Mouse (Mus musculus) G1E-ER4 (cell line): ENCODE results near the gene Gadd45gip1. TPM values are rescaled to one million over a fixed set of nuclear protein-coding genes. Genes with fewer than 3 reads are reported as not detected.

Source experiments
- GATA1 ChIP-seq: IDR thresholded peaks from one replicate; pipeline ENCODE4 v1.8.0; 2012; ENCODE audit warnings: low read length, inconsistent platforms
- polyA plus RNA-seq: library from polyadenylated mRNA; stranded (reverse); fragments of >175 nt; gene quantifications from 2 replicates; pipeline ENCODE4 v1.2.3, GENCODE M21; 2012

Gadd45gip1 gene
- polyA plus RNA-seq, 1 experiment, result 112 TPM

DNA sequence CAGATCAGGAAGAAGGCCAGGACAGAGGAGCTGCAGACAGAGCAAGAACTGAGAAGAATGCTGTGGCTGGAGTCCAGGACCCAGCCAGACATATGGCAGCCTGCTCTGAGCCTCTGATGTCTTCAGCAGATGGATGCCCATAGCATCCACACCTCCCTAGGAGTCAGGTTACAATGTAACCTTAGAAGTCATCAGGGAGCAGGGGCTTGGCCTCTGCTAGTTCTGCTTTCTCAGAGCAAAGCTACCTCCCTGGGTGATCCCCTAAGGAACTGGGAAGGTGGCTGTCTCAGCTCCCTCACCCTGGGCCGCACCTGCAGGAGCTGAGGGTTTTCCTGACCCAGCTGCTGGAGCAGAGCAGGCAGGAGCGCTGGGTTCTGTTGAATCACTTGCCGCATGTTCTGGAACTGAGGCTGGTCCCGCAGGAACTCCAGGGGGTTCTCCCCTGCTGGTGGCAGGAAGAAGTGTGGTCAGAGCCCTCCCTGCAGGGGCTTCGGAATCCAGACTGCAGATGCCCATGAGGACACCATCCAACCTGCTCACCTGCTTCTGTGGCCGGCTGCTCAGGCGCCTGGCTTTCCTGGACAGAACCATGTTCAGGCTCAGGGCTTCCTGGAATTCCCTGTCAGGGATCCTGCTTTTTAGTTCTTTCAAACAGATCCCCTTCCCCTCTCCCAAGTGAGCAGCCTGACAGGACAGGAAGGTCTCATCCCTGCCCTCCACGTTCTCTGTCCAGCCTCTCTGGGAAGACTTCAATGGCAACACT lies 6.0 kb downstream of the Gadd45gip1 start:
- no peak for TF ChIP-seq GATA1

DNA sequence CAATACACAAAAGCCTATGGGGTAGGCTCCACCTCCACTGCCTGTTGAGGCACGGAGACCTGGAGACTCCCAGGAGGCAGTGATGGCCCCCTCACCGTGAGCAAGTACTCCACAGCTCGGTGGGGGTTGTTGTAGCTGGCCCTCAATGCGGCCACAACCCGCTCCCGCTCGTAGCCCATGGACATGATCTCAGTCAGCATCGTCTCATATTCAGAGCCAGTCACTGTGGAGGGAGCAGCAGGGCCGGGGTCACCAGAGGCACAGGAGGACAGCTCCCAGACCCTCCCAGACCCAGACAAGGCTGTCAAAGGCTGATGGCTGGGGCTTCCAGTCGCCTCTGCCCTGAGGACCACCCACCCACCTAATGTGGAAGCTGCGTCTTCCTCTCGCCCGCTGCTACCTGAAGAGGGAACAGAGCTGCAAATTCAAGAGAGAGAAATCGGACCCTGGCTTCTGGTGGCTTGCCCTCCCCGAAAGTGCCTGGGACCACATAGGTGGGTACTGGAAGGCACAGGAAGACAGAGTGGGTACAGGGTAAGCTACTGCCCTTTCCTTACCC lies 6.7 kb downstream of the Gadd45gip1 start:
- TF ChIP-seq GATA1, result no peak

DNA sequence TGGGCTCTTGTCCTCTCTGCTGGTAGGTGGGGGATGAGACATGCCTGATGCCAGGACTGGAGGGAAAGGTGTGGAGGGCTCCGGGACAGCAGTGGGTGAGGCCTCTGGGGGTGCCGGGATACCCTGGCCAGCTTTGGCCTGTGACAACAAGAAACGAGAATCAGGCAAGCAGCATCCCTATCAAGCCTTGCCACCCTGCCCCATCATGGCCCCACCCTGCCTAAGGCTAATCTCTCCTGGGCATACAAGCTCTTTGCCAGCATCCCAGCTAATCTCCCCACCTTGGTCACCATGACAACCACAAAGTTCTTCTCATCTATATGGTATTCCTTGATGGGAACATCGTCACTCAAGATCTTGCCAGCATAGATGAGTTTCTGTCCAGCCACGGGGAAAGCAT lies 7.2 kb downstream of the Gadd45gip1 start:
- no peak for TF ChIP-seq GATA1

GRCm38 (mm10) chr8:84839411-84839810 lies 8.1 kb downstream of the Gadd45gip1 start:
- no peak for TF ChIP-seq GATA1

DNA sequence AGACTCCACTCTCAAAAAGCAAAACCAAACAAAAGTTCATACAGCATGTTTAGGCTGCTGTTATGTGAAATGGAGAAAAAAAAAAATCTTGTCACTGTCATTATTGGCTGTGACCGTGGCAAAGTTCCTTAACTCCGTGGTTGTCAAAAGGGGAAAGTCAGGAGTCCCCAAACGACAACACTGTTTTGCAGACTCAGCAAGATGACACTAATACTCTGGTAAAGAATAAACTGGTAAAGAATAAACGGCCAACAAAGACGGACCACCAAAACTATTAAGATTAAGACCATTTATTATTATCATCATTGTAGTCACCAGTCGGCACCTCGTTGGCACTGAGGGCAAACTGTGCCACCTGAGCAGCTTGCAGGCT lies 8.5 kb downstream of the Gadd45gip1 start:
- no peak for TF ChIP-seq GATA1

DNA sequence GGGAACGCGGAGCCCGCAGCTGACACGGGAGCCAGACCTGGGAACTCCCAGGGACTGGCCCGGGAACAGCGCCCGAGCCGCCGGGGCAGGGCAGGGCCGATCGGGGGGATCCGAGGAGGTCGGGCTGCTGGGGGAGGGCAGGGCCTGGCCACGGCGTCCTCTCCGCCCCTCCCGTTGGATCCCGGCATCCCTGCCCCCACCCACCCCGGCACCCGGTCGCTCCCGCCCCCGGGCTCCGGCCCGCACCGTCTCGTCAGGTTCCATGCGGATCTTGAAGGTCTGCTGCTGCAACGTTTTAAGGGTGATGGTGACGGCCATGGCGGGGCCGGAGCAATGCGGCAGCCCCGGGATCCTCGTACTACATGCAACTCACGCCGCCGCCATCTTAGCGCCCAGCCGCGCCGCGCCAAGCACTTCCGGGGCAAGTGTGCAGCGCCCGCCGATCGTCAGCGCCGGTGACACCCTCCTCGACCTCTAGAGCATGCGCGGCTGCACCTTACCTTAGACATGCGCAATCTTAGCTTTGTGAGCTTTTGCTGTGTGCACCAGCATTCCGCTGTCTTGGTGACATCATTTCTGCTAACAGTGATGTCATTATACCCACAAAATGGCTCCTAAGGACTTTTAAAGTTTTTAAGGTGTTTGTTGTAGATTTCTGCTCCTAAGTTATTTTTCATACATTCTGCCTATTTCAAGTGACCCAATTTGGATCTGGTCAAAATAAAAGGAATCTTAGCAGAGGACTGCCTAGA lies 9.1 kb downstream of the Gadd45gip1 start, which contains the start of gene Rad23a:
TSS of gene Rad23a (minus strand) at position 418 of the 752 bp plus-strand sequence.
- no peak for TF ChIP-seq GATA1

DNA sequence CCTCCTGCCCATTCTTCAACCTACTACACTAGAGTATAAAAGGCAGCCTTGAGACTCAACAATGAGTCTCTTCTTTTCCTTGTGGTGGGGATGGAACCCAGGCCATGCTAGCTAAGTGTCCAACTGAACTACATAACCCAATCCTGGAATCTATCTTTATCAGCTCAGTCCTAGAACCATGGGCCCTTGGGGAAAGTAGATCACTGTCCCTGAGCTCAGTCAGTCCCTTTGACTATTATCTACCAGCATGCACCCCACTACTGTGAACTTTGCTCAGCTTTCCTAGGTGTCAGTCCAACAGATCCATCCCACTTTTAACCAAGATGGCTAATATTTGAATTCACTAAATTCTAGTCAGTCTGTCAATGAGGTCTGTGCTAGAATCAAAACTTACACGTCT lies 10.2 kb downstream of the Gadd45gip1 start:
- no peak for TF ChIP-seq GATA1

GRCm38 (mm10) chr8:84844397-84845070 lies 13.2 kb downstream of the Gadd45gip1 start:
- TF ChIP-seq GATA1, result no peak

GRCm38 (mm10) chr8:84845355-84846093 lies 14.2 kb downstream of the Gadd45gip1 start:
- TF ChIP-seq GATA1, result no peak

DNA sequence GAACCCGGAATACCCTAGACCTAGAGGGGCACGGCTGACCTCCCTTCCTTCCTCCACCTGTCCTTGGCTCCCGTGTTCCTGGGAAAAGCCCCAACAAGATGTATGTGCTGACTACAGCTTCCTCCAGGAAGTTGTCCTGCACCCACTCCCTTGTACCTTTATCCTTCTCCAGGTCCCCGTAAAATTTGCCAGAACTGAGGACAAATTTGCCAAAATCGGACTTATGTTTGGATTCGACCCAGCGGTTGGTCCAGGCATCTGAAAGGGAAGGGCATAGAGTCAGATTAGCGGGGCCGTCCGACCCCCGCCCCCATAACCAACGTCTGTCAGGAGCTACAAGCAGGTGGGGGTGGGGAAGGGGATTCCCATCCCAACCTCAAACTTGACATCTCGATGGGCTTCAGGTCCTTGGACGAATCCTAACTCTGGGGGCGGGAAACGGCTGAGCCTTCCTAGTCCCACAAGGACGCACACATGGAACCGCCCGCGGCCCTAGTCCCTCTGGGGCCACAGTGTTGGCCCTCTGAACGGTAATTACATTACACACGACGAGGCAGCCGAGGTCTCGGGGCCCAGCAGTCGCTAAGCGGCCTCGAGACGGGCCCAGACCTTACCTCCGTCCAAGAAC lies 14.9 kb downstream of the Gadd45gip1 start:
- no peak for TF ChIP-seq GATA1

DNA sequence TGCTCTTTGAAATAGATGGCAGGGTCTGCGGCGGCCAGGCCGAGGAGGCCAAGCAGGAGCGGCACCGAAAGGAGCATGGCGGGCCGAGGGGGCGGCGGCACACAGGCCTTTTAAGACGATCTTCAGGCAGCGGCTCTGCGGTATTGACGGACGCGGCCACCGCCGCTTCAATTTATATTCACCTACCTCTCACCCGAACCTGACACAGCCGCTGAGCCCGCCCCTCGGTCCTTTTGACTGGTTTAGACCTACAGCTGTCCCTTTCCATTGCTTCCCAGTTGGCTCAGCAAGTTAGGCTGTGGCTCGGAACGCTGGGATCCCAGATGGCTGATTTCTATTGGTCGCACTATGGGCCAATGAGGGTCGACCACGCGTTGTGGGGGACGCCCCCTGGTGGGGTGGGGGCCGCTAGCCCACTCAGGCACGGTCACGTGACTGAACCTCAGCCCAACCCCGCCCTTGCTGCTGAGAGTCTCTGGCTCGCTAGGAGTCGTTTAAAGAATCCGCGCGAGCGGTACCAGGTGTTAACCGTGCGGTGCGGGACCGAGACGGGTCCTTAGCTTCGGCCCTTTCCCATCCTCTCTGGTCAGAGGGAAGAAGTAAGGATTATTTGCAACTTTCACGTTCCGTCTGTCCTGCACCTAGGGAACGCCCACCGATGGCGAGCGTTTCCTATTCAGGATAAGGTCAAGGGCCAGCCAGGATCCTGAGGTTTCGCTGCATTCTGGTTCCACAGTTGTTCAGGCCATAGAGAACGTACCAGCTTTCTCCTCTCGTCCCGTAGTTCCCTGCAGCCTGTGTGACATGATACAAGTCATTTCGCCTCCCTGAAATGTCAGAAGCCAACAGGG lies 15.6 kb downstream of the Gadd45gip1 start, which contains the start of gene Calr:
TSS of gene Calr (minus strand) at position 213 of the 851 bp plus-strand sequence.
- TF ChIP-seq GATA1, result no peak

GRCm38 (mm10) chr8:84847684-84848435 lies 16.5 kb downstream of the Gadd45gip1 start:
- peak; percentile 85 for TF ChIP-seq GATA1

DNA sequence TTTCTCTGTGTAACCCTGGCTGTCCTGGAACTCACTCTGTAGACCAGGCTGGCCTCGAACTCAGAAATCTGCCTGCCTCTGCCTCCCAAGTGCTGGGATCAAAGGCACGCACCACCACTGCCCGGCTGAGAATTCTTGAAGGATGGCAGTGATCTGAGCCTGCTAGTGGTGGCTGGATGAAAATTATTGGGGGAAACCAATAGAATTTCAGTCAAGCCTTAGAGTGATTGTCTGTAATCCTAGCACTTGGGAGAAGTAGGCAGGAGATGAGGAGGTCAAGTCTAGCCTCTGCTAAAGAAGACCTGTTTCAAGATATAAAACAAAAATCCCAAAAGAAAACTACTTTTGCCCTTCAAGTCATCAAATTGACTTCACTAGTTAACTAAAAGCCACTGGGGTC lies 25.1 kb downstream of the Gadd45gip1 start:
- TF ChIP-seq GATA1, result no peak
